Mouse (Mus musculus): ENCODE data around the gene Hnrnpm. TPM values are rescaled to one million over a fixed set of nuclear protein-coding genes. Genes with fewer than 3 reads are reported as not detected.
"Not testable (repeated sequence)": the region's sequence is repeated elsewhere in the genome, so short reads cannot be mapped to it uniquely, and the experiment has no call there.

The Hnrnpm gene
- total RNA-seq (2021), result 100 to 1,000 TPM; 129 to 143 TPM
- long read RNA-seq, experiment 1, partial matches to known transcripts, result 19 of 40 reads
- long read RNA-seq, experiment 1, other reads (novel, unspliced or antisense), result 19 of 40 reads
- long read RNA-seq, experiment 2, partial matches to known transcripts, result 18 of 28 reads
- long read RNA-seq, experiment 2, other reads (novel, unspliced or antisense), result 10 of 28 reads

GRCm38 (mm10) chr17:33686760-33687159, at the start of gene Hnrnpm:
Gene Hnrnpm, minus strand, starts transcription at chr17:33686860.
- DNase-seq (ENCODE audit: low spot score in 2 of 2), result no peak

- not testable (repeated sequence) for DNase-seq (ENCODE audit: low spot score in 2 of 2)
Measured at GRCm38 (mm10) chr17:33733526-33733925, 46.9 kb upstream of the Hnrnpm start.

DNA sequence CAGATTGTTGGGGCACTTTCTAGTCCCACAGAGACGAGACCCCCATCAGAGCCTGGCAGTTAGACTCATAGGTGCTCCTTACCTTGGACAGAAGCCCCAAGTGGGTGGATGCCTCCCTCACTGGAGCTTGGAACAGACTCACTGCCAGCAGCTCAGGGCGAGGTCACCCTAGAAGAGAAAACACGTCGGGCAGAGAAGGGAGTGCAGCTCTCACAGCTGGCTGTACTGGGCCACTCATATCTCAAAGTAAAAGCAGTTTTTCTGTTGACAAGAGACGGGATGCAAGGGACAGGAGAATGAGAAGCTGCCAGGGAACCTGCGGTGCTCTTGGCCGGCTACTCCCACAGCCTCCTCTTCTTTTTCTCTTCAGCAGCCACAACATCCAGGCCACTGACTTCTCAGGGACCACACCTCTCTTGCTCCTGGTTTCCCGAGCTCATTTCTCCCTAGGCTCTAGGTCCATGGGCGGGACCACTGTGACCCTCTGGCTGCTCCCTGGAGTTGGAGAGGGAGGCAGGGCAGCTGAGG, 46.0 kb upstream of the Hnrnpm start:
- not testable (repeated sequence) for DNase-seq (ENCODE audit: low spot score in 2 of 2)

GRCm38 (mm10) chr17:33729215-33729614, 42.6 kb upstream of the Hnrnpm start:
- DNase-seq (ENCODE audit: low spot score in 2 of 2), result no peak

DNA sequence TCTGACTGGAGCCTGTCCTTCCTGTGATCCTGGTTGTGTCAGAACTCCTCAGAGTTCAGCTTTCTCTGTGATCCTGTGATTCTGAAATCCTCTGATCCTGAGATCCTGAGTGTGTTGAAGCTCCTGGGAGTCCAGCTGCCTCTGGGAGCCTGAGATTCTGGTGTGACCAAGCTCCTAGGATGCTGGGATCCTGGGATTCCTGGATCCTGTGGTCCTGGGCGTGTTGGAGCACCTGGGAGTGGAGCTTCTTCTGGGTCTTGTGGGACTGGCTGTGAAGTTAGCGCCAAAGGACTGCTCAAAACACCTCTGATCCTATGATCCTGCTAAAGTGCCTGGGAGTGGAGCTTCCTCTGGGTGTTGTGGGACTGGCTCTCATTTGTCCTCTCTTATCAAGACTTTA, 41.7 kb upstream of the Hnrnpm start:
- DNase-seq (ENCODE audit: low spot score in 2 of 2), result no peak

DNA sequence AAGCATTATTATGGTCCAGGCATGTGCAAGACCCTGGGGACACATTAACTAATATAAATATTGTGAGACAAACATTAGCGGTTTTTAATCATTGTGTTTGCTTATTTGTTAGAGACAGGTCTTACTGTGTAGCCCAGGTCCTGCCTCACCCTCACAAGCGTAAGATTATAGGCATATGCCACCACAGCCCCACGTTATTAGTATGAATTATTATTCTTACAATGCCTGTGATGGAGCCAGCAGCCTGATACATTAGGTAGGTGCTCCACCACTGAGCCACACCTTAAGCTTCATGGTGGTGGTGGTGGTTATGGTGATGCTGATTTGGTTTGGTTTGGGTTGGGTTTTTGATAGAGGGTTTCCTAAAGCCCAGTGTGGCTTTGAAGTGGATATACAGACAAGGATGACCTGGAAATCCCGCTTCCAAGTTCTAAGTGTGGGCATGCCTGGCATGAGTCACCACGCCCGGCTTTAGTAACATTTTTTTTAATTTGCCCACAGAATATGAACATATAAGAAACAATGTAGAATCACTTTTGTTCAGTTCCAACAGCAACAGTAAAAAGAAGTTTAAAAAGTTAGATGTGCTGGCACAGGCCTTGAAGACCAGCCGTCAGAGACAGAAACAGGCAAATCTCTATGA, 33.2 kb upstream of the Hnrnpm start:
- peak; percentile 10 to 26 for DNase-seq (ENCODE audit: low spot score in 2 of 2)

GRCm38 (mm10) chr17:33718944-33719725, 32.5 kb upstream of the Hnrnpm start:
- no peak for DNase-seq (ENCODE audit: low spot score in 2 of 2)

DNA sequence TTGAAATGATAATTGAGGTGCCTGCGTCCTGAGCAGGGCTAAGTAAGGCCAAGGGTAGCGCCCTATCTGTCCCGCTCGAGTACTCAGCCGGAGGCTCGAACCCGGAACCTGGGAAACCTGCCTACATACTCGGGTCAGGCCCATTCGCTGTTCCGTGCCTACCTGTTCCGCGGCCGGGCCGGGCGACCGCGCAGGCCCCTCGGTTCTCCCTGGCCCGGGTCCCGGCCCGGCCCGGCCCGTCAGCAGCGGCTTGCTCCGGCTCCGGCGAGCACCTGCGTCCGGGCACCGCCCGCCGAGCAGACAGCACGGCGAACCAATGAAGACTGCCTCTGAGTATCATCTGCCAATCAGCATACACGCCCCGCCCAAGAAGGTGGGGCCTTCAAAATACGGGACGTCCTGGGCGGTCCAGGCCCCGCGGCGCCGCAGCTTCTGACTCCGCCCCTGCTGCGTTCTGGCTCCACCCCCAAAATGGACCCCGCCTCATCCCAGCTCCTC, 31.8 kb upstream of the Hnrnpm start, which contains the start of gene March2:
TSS of gene March2 (minus strand) at position 287 of the 498 bp plus-strand sequence.
- peak; percentile 93 to 96 for DNase-seq (ENCODE audit: low spot score in 2 of 2)

DNA sequence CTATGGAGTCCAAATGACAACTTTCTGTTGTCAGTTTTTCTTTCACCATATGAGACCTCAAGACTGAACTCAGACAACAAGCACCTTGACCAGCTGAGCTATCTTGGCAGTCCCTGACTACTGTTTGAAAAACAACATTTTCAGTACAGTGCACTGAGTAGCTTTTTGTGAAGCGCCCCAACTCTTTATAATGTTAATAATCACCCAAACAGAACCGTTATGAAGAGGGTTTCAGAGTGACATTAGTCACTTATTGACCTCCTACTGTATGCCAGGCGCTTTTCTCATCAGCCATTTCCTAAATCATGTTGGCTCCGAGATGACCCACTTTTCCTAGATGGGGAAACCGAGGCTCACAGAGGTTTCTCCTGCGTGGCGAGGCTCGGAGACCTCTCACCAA, 31.3 kb upstream of the Hnrnpm start:
- no peak for DNase-seq (ENCODE audit: low spot score in 2 of 2)

DNA sequence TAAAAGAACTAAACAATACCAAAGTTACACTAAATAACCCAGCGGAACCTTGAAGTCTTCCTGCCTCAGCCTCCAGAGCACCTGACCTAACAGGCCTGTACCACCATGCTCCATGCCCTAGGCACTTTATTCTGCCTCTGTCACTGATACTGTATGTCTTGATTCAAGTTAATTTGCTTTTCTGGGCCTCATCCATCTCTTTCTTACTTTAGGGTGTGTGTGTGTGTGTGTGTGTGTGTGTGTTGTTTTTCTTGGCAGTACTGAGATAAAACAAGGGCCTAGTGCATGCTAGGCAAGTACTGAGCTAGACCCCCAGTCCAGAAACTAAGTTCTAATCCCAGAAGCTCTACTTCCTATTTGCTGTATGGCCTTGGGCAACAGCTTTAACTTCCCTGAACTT, 30.6 kb upstream of the Hnrnpm start:
- no peak for DNase-seq (ENCODE audit: low spot score in 2 of 2)

GRCm38 (mm10) chr17:33714779-33715178, 28.1 kb upstream of the Hnrnpm start:
- DNase-seq (ENCODE audit: low spot score in 2 of 2), result no peak

- DNase-seq (ENCODE audit: low spot score in 2 of 2), result no peak
Measured at GRCm38 (mm10) chr17:33713271-33713670, 26.6 kb upstream of the Hnrnpm start.

DNA sequence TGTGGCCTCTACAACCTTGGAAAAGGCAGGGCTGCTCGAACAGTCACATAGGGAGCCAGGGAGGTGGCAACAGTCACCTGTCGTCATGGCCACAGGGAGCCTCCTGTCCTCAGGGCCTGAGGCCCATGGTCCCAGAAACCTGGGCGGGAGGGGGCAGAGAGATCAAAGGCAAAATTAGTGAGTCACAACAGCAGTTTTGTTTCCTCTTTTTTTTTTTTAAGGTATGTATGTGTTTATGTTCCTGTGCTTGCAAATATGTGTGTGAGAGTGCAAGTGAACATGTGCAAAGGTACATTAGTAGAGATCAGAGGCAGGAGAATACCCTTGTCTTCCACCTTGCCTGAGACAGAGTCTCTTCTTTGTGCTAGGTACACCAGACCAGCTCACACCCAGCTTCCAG, 23.2 kb upstream of the Hnrnpm start:
- DNase-seq (ENCODE audit: low spot score in 2 of 2), result no peak

- DNase-seq (ENCODE audit: low spot score in 2 of 2), result no peak
Measured at GRCm38 (mm10) chr17:33703091-33703490, 16.4 kb upstream of the Hnrnpm start.

GRCm38 (mm10) chr17:33702178-33702577, 15.5 kb upstream of the Hnrnpm start:
- no peak for DNase-seq (ENCODE audit: low spot score in 2 of 2)

DNA sequence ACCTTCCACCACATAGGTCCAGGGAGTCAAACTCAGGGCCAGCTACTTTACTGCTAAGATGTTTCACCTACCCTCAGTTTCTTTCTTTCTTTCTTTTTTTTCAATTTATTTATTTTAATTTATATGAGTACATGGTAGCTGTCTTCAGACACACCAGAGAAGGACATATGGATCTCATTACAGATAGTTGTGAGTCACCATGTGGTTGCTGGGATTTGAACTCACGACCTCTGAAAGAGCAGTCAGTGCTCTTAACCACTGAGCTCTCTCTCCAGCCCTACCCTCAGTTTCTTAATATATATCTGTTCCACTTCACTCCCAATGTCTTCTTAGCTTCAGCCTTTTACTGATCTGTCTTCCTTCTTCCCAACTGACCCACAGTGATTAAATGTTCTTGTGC, 8.8 kb upstream of the Hnrnpm start:
- no peak for DNase-seq (ENCODE audit: low spot score in 2 of 2)

GRCm38 (mm10) chr17:33685249-33685653, 1.4 kb downstream of the Hnrnpm start:
- DNase-seq (ENCODE audit: low spot score in 2 of 2), result peak; percentile 97 to 98

GRCm38 (mm10) chr17:33684671-33685231, 1.9 kb downstream of the Hnrnpm start:
- peak; percentile 65 to 72 for DNase-seq (ENCODE audit: low spot score in 2 of 2)

DNA sequence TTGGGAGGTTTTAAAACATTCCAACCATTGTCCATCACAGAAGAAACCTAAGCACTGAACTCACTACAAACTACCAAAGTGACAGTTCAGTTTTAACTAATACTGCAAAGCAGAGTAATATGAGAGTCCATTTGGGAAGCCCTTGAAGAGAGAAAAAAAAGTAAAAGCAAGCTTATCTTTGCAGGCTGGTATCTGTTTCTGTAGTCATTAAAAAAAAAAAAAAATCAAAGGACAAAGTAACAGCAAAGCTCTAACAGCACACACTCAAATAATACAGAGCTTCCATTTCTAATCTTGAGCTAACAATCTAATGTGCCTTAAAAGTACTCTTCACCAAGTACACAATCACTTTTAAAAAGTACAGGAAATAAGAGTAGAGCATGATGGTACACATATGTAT, 4.9 kb downstream of the Hnrnpm start:
- no peak for DNase-seq (ENCODE audit: low spot score in 2 of 2)

- DNase-seq (ENCODE audit: low spot score in 2 of 2), result no peak
Measured at GRCm38 (mm10) chr17:33678771-33679170, 7.9 kb downstream of the Hnrnpm start.

GRCm38 (mm10) chr17:33676086-33676485, 10.6 kb downstream of the Hnrnpm start:
- DNase-seq (ENCODE audit: low spot score in 2 of 2), result no peak

All from left cerebral cortex, adult 18-20 months (tissue).